Mouse (Mus musculus) bone marrow, adult 2 months (tissue): ENCODE measurements around the gene Srm. TPM values are rescaled to one million over a fixed set of nuclear protein-coding genes. Genes with fewer than 3 reads are reported as not detected.

Experiments
- H3K27ac ChIP-seq: fragments of 200-500 bp; 2 replicates; pipeline ENCODE4 v1.5.1; 2012; ENCODE audit warnings: low read depth, mild to moderate bottlenecking, control low read depth, inconsistent platforms, low read length; ENCODE audit not compliant: control insufficient read depth, poor library complexity, insufficient read depth
- H3K4me1 ChIP-seq: fragments of 200-500 bp; 2 replicates; pipeline ENCODE4 v1.6.1; 2011; ENCODE audit warnings: low read length; ENCODE audit not compliant: control insufficient read depth, insufficient read depth
- H3K4me3 ChIP-seq: fragments of 200-500 bp; replicated peaks from 2 replicates; pipeline ENCODE3; 2011; ENCODE audit warnings: mild to moderate bottlenecking, low read depth, low read length, control low read depth; ENCODE audit not compliant: control insufficient read depth
- CTCF ChIP-seq: fragments of 200-500 bp; IDR thresholded peaks from 2 replicates; pipeline ENCODE4 v1.5.1; 2011; ENCODE audit warnings: low read length, control low read depth; ENCODE audit not compliant: control insufficient read depth, insufficient read depth
- POLR2A ChIP-seq: fragments of 200-500 bp; IDR thresholded peaks from 2 replicates; pipeline ENCODE4 v1.6.1; 2011; ENCODE audit warnings: low read depth, mild to moderate bottlenecking, control low read depth, low read length, borderline replicate concordance; ENCODE audit not compliant: control insufficient read depth
- WGBS: fragments of 180-500 bp; shearing (Covaris S2); methylation state at CpG from one replicate; pipeline ENCODE4 v1.1.7; 2018; 5-methylcytosine and 5-hydroxymethylcytosine counted together
- polyA plus RNA-seq: library from polyadenylated mRNA; stranded (reverse); fragments of >200 nt; gene quantifications from 2 replicates; pipeline ENCODE4 v1.2.4, GENCODE M21; 2011; ENCODE audit warnings: low replicate concordance; ENCODE audit not compliant: missing spikeins, insufficient read depth, insufficient read length

Srm gene
- polyA plus RNA-seq, 1 experiment: 24.6 TPM

- TF ChIP-seq CTCF: no peak
- TF ChIP-seq POLR2A: no peak
- Histone ChIP-seq H3K4me1 (peaks cover 5% of the 10 kb centered on the region; the same call in 1 of the 2 replicates), H3K27ac (no peak overlapping the region), H3K4me3 (no peak overlapping the region)
- WGBS: 95% methylated on average over 11 of the region's 11 CpGs
These were observed 2.7 kb downstream of the Srm start for GRCm38 (mm10) chr4:148593996-148594395.

GRCm38 (mm10) chr4:148595916-148596315 is 4.6 kb downstream of the Srm start:
- Histone ChIP-seq H3K27ac (no peak overlapping the region), H3K4me1 (peaks cover 3% of the 10 kb centered on the region; the same call in 1 of the 2 replicates), H3K4me3 (no peak overlapping the region)
- WGBS: 84% methylated on average over 6 of the region's 6 CpGs
- no peak for TF ChIP-seq POLR2A
- no peak for TF ChIP-seq CTCF

- Histone ChIP-seq H3K4me1 (peaks cover 3% of the 10 kb centered on the region; the same call in 1 of the 2 replicates), H3K4me3 (no peak overlapping the region), H3K27ac (no peak overlapping the region)
- 94% methylated on average over 3 of the region's 3 CpGs for WGBS
- TF ChIP-seq POLR2A (no peak), CTCF (no peak)
These were observed 5.4 kb downstream of the Srm start for GRCm38 (mm10) chr4:148596731-148597130.

- H3K4me1 ChIP-seq: no peaks in the 10 kb centered on the region; the same call in 1 of the 2 replicates
- 90% methylated on average over 12 of the region's 12 CpGs for WGBS
- no peak overlapping the region for H3K27ac ChIP-seq
- TF ChIP-seq POLR2A (no peak), CTCF (no peak)
- no peak overlapping the region for H3K4me3 ChIP-seq
These were observed 7.5 kb downstream of the Srm start for GRCm38 (mm10) chr4:148598826-148599225.

GRCm38 (mm10) chr4:148600316-148600715 is 9.0 kb downstream of the Srm start:
- 79% methylated on average over 4 of the region's 4 CpGs for WGBS
- TF ChIP-seq POLR2A: no peak
- TF ChIP-seq CTCF: no peak
- H3K4me3 ChIP-seq: no peak overlapping the region
- no peak overlapping the region for H3K27ac ChIP-seq
- no peaks in the 10 kb centered on the region; the same call in 1 of the 2 replicates for H3K4me1 ChIP-seq

GRCm38 (mm10) chr4:148601871-148602270 is 10.6 kb downstream of the Srm start:
- TF ChIP-seq POLR2A: no peak
- no peak for TF ChIP-seq CTCF
- Histone ChIP-seq H3K4me1 (no peaks in the 10 kb centered on the region; the same call in 1 of the 2 replicates), H3K27ac (no peak overlapping the region), H3K4me3 (no peak overlapping the region)
- 52% methylated on average over 4 of the region's 4 CpGs for WGBS

GRCm38 (mm10) chr4:148602357-148603120 is 11.2 kb downstream of the Srm start, which contains the start of gene Masp2:
Gene Masp2 (plus strand): TSS chr4:148602554.
- TF ChIP-seq POLR2A (no peak), CTCF (no peak)
- no peaks in the 10 kb centered on the region; the same call in 1 of the 2 replicates for H3K4me1 ChIP-seq
- H3K27ac ChIP-seq: no peak within 1 kb of the TSS
- H3K4me3 ChIP-seq: no peak within 1 kb of the TSS
- 78% methylated on average over 14 of the region's 14 CpGs for WGBS

GRCm38 (mm10) chr4:148603376-148604139 is 12.3 kb downstream of the Srm start:
- Histone ChIP-seq H3K4me1 (no peaks in the 10 kb centered on the region), H3K4me3 (no peak overlapping the region), H3K27ac (no peak overlapping the region)
- 85% methylated on average over 10 of the region's 10 CpGs for WGBS
- no peak for TF ChIP-seq CTCF
- TF ChIP-seq POLR2A: no peak

- TF ChIP-seq POLR2A: no peak
- TF ChIP-seq CTCF: no peak
- Histone ChIP-seq H3K4me3 (no peak overlapping the region), H3K4me1 (no peaks in the 10 kb centered on the region), H3K27ac (no peak overlapping the region)
- 82% methylated on average over 7 of the region's 7 CpGs for WGBS
These were observed 12.8 kb downstream of the Srm start for GRCm38 (mm10) chr4:148604141-148604540.
